Mouse (Mus musculus): ENCODE data around the gene Chd2. TPM values are rescaled to one million over a fixed set of nuclear protein-coding genes. Genes with fewer than 3 reads are reported as not detected.

The Chd2 gene
- polyA plus RNA-seq, 1 experiment from 2014 or later: 41.6 TPM

GRCm38 (mm10) chr7:73427794-73428193, 113.8 kb downstream of the Chd2 start:
- DNase-seq (ENCODE audit: low spot score): no peak
- Histone ChIP-seq H3K36me3 (ENCODE audit: insufficient read depth, low read length) (peaks cover 35% of the 10 kb centered on the region), H3K27ac (no peak overlapping the region), H3K4me2 (ENCODE audit: low read length) (no peak overlapping the region), H3K27me3 (ENCODE audit: insufficient read depth, low read length) (no peaks in the 10 kb centered on the region), H3K9me3 (replicated peaks; ENCODE audit: low read length) (no peaks in the 10 kb centered on the region), H3K4me3 (replicated peaks; ENCODE audit: low read depth, low read length) (no peak overlapping the region), H3K9ac (ENCODE audit: low read depth, low read length) (no peak overlapping the region), H3K4me1 (replicated peaks; ENCODE audit: insufficient read depth, low read length) (no peaks in the 10 kb centered on the region)
- TF ChIP-seq CTCF (IDR thresholded peaks at IDR 0.05; ENCODE audit: low read depth): no peak
- no peak for ATAC-seq (replicated peaks; ENCODE audit: low FRiP score, low read depth)
- 94% methylated on average over 6 of the region's 6 CpGs for WGBS

DNA sequence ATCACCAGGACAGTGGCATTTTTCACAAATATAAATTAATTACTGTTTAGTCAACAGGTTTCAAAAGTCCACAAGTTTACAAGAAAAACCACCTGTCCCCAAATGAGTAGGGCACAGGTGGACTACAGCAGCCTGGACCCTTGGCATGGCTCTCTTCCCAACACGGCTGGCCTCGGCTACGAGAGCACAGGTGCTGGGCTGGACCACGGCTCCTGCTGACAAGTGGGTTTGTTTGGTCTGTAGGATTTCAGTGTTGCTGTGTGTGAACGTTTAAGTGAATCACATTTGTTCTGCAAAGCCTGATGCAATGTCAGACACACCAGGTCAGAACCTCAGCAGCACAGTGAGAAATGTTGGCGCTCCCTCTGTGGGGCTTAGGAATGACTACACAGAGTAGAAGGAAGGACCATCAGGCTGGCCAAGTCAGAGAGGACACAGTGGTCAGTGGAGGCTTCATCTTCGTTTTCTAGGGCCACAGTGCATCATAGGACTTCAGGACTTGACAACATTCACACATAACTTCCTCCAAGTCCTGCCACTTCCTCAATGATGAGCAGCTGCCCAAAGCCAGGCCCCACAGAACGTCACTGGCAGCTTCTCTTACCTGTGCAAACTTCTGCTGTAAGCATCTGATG, 114.8 kb downstream of the Chd2 start:
- no peak for DNase-seq (ENCODE audit: low spot score)
- TF ChIP-seq CTCF (IDR thresholded peaks at IDR 0.05; ENCODE audit: low read depth): no peak
- Histone ChIP-seq H3K4me3 (replicated peaks; ENCODE audit: low read depth, low read length) (no peak overlapping the region), H3K36me3 (ENCODE audit: insufficient read depth, low read length) (peaks cover 32% of the 10 kb centered on the region), H3K4me2 (ENCODE audit: low read length) (no peak overlapping the region), H3K9me3 (replicated peaks; ENCODE audit: low read length) (no peaks in the 10 kb centered on the region), H3K27me3 (ENCODE audit: insufficient read depth, low read length) (no peaks in the 10 kb centered on the region), H3K4me1 (replicated peaks; ENCODE audit: insufficient read depth, low read length) (no peaks in the 10 kb centered on the region), H3K27ac (no peak overlapping the region), H3K9ac (ENCODE audit: low read depth, low read length) (no peak overlapping the region)
- WGBS: 82% methylated on average over 8 of the region's 8 CpGs
- ATAC-seq (replicated peaks; ENCODE audit: low FRiP score, low read depth): no peak

- TF ChIP-seq CTCF (IDR thresholded peaks at IDR 0.05; ENCODE audit: low read depth): no peak
- ATAC-seq (replicated peaks; ENCODE audit: low FRiP score, low read depth): no peak
- Histone ChIP-seq H3K4me2 (ENCODE audit: low read length) (no peak overlapping the region), H3K4me3 (replicated peaks; ENCODE audit: low read depth, low read length) (no peak overlapping the region), H3K36me3 (ENCODE audit: insufficient read depth, low read length) (peaks cover 32% of the 10 kb centered on the region), H3K27me3 (ENCODE audit: insufficient read depth, low read length) (no peaks in the 10 kb centered on the region), H3K9ac (ENCODE audit: low read depth, low read length) (no peak overlapping the region), H3K9me3 (replicated peaks; ENCODE audit: low read length) (no peaks in the 10 kb centered on the region), H3K27ac (no peak overlapping the region), H3K4me1 (replicated peaks; ENCODE audit: insufficient read depth, low read length) (no peaks in the 10 kb centered on the region)
- WGBS: 76% methylated on average over 3 of the region's 3 CpGs
- no peak for DNase-seq (ENCODE audit: low spot score)
Measured at GRCm38 (mm10) chr7:73426235-73426634, 115.4 kb downstream of the Chd2 start.

GRCm38 (mm10) chr7:73425451-73425850, 116.2 kb downstream of the Chd2 start:
- Histone ChIP-seq H3K27me3 (ENCODE audit: insufficient read depth, low read length) (no peaks in the 10 kb centered on the region), H3K36me3 (ENCODE audit: insufficient read depth, low read length) (peaks cover 32% of the 10 kb centered on the region), H3K9me3 (replicated peaks; ENCODE audit: low read length) (no peaks in the 10 kb centered on the region), H3K4me2 (ENCODE audit: low read length) (no peak overlapping the region), H3K9ac (ENCODE audit: low read depth, low read length) (no peak overlapping the region), H3K27ac (no peak overlapping the region), H3K4me1 (replicated peaks; ENCODE audit: insufficient read depth, low read length) (no peaks in the 10 kb centered on the region), H3K4me3 (replicated peaks; ENCODE audit: low read depth, low read length) (no peak overlapping the region)
- DNase-seq (ENCODE audit: low spot score) (no peak), ATAC-seq (replicated peaks; ENCODE audit: low FRiP score, low read depth) (no peak)
- no peak for TF ChIP-seq CTCF (IDR thresholded peaks at IDR 0.05; ENCODE audit: low read depth)
- whole genome bisulfite sequencing: 91% methylated on average over 7 of the region's 7 CpGs

GRCm38 (mm10) chr7:73424705-73425104, 116.9 kb downstream of the Chd2 start:
- Histone ChIP-seq H3K9me3 (replicated peaks; ENCODE audit: low read length) (no peaks in the 10 kb centered on the region), H3K36me3 (ENCODE audit: insufficient read depth, low read length) (peaks cover 26% of the 10 kb centered on the region), H3K27me3 (ENCODE audit: insufficient read depth, low read length) (no peaks in the 10 kb centered on the region), H3K27ac (no peak overlapping the region), H3K4me1 (replicated peaks; ENCODE audit: insufficient read depth, low read length) (no peaks in the 10 kb centered on the region), H3K9ac (ENCODE audit: low read depth, low read length) (no peak overlapping the region), H3K4me3 (replicated peaks; ENCODE audit: low read depth, low read length) (no peak overlapping the region), H3K4me2 (ENCODE audit: low read length) (no peak overlapping the region)
- WGBS: 57% methylated on average over 3 of the region's 3 CpGs
- TF ChIP-seq CTCF (IDR thresholded peaks at IDR 0.05; ENCODE audit: low read depth): no peak
- ATAC-seq (replicated peaks; ENCODE audit: low FRiP score, low read depth): no peak
- no peak for DNase-seq (ENCODE audit: low spot score)

- DNase-seq (ENCODE audit: low spot score): no peak
- no peak for ATAC-seq (replicated peaks; ENCODE audit: low FRiP score, low read depth)
- Histone ChIP-seq H3K4me1 (replicated peaks; ENCODE audit: insufficient read depth, low read length) (no peaks in the 10 kb centered on the region), H3K27ac (no peak overlapping the region), H3K9me3 (replicated peaks; ENCODE audit: low read length) (no peaks in the 10 kb centered on the region), H3K9ac (ENCODE audit: low read depth, low read length) (no peak overlapping the region), H3K4me2 (ENCODE audit: low read length) (no peak overlapping the region), H3K36me3 (ENCODE audit: insufficient read depth, low read length) (peaks cover 21% of the 10 kb centered on the region), H3K27me3 (ENCODE audit: insufficient read depth, low read length) (no peaks in the 10 kb centered on the region), H3K4me3 (replicated peaks; ENCODE audit: low read depth, low read length) (no peak overlapping the region)
- no peak for TF ChIP-seq CTCF (IDR thresholded peaks at IDR 0.05; ENCODE audit: low read depth)
- 51% methylated on average over 3 of the region's 3 CpGs for WGBS
Measured at GRCm38 (mm10) chr7:73424243-73424642, 117.4 kb downstream of the Chd2 start.

DNA sequence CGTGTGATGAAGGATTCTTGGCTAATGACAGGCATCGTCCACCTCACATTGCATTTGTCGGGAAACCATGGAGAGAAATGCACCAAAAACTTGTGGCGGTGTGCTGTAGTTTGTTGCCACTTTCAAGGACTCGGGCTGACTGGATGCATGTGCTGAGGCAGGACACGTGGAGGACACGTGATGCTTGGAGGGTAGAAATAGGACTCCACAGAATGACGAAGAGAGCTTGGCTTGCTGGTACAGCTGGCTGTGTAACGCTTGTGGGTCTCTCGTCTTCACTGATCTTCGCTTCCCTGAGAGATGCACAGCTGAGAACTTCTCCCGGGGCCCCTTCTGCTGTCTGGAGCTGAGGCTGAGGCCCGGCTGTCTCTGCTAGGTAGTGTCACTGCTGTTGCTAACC, 118.4 kb downstream of the Chd2 start:
- no peak for ATAC-seq (replicated peaks; ENCODE audit: low FRiP score, low read depth)
- Histone ChIP-seq H3K4me3 (replicated peaks; ENCODE audit: low read depth, low read length) (no peak overlapping the region), H3K27me3 (ENCODE audit: insufficient read depth, low read length) (no peaks in the 10 kb centered on the region), H3K27ac (no peak overlapping the region), H3K4me2 (ENCODE audit: low read length) (no peak overlapping the region), H3K9ac (ENCODE audit: low read depth, low read length) (no peak overlapping the region), H3K4me1 (replicated peaks; ENCODE audit: insufficient read depth, low read length) (no peaks in the 10 kb centered on the region), H3K36me3 (ENCODE audit: insufficient read depth, low read length) (peaks cover 11% of the 10 kb centered on the region), H3K9me3 (replicated peaks; ENCODE audit: low read length) (no peaks in the 10 kb centered on the region)
- WGBS: 67% methylated on average over 13 of the region's 13 CpGs
- DNase-seq (ENCODE audit: low spot score): no peak
- no peak for TF ChIP-seq CTCF (IDR thresholded peaks at IDR 0.05; ENCODE audit: low read depth)

Measured in kidney, postnatal 0 days (tissue).